Mouse (Mus musculus) embryonic fibroblast, embryonic 13.5 days (primary cell): ENCODE data around the gene Arl4c.

ENCODE experiments used
- CTCF ChIP-seq: IDR thresholded peaks from 2 replicates; pipeline ENCODE4 v1.5.1; 2011; ENCODE audit warnings: mild to moderate bottlenecking, control low read depth, low read length, moderate library complexity, borderline replicate concordance; ENCODE audit not compliant: insufficient read depth
- POLR2A ChIP-seq: IDR thresholded peaks from 2 replicates; pipeline ENCODE4 v1.6.1; 2011; ENCODE audit warnings: low read depth, mild to moderate bottlenecking, control low read depth, low read length, moderate library complexity

DNA sequence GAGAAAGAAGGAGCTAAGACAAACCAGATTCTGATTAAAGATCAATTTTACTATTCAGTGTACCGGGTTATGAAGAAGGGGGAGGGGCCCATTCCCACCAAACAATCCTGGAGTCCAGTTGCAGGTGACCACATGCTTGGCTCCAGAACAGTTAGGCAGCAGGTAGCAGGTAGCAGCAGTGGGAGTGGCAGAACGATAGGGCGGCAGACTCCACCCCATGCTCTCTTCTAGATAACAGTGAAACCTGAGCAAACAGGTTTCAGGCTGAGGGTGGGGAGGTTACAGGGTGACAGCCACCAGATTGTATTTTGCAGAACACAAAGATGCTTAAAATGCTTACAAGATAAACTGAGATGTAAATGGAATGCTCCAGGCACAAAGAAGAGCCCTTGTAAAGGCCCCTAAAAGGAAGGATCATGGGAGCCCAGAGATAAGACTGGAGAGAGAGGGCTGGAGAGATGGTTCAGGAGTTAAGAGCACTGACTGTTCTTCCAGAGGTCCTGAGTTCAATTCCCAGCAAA, 56.4 kb downstream of the Arl4c start:
- TF ChIP-seq POLR2A (no peak), CTCF (no peak)
